Mouse (Mus musculus) CH12.LX (cell line): ENCODE measurements around the gene Snx9. TPM values are rescaled to one million over a fixed set of nuclear protein-coding genes. Genes with fewer than 3 reads are reported as not detected.

Experiments
- DNase-seq: peaks from one replicate; pipeline ENCODE4 v3.0.0-alpha.2; 2013; ENCODE audit errors: extremely low read depth
- H3K27ac ChIP-seq: 2 replicates; pipeline ENCODE4 v1.5.1; 2012; ENCODE audit warnings: low read depth, mild to moderate bottlenecking, control low read depth, moderate library complexity; ENCODE audit not compliant: insufficient read depth
- H3K27me3 ChIP-seq: replicated peaks from 2 replicates; pipeline ENCODE3; 2012; ENCODE audit warnings: inconsistent platforms
- H3K36me3 ChIP-seq, 2 experiments: replicated peaks in 1 of 2; 2 replicates each; pipeline versions ENCODE3 to v1.6.1; 2012; ENCODE audit warnings: inconsistent platforms in 1 of 2, low read length in 1 of 2, mild to moderate bottlenecking in 1 of 2, mixed read lengths in 1 of 2, moderate library complexity in 1 of 2; ENCODE audit not compliant: control insufficient read depth in 1 of 2, insufficient read depth in 1 of 2
- H3K4me1 ChIP-seq, 2 experiments: 2 replicates each; pipeline ENCODE4 v1.6.1; 2012; ENCODE audit warnings: inconsistent platforms in 1 of 2, moderate library complexity in 1 of 2; ENCODE audit not compliant: insufficient read depth in 2 of 2, control insufficient read depth in 1 of 2
- H3K4me2 ChIP-seq: 2 replicates; pipeline ENCODE4 v1.6.1; 2012; ENCODE audit warnings: low read depth, mild to moderate bottlenecking, control low read depth; ENCODE audit not compliant: poor library complexity, insufficient read depth, severe bottlenecking
- H3K4me3 ChIP-seq, 3 experiments: fragments of 150-350 bp in 1 of 3; sonication (generic) in 1 of 3; replicated peaks in 1 of 3; 2 replicates each; pipeline versions ENCODE3 to v1.5.1; 2011 to 2012; ENCODE audit warnings: low read depth in 2 of 3, low read length in 2 of 3, mild to moderate bottlenecking in 2 of 3, moderate library complexity in 2 of 3, control low read depth in 1 of 3, improper control_type of control experiment in 1 of 3, inconsistent platforms in 1 of 3, mixed read lengths in 1 of 3; ENCODE audit not compliant: poor library complexity in 1 of 3
- H3K79me2 ChIP-seq: replicated peaks from 2 replicates; pipeline ENCODE4 v1.6.1; 2012; ENCODE audit warnings: mild to moderate bottlenecking, moderate library complexity; ENCODE audit not compliant: control insufficient read depth, poor library complexity, insufficient read depth, severe bottlenecking; ENCODE audit errors: extremely low read depth
- H3K9ac ChIP-seq: 2 replicates; pipeline ENCODE4 v1.6.1; 2012; ENCODE audit warnings: low read depth, mild to moderate bottlenecking, control low read depth, moderate library complexity; ENCODE audit not compliant: insufficient read depth
- H3K9me3 ChIP-seq: replicated peaks from 2 replicates; pipeline ENCODE3; 2012; ENCODE audit warnings: low read length, inconsistent platforms, mixed read lengths
- BHLHE40 ChIP-seq: IDR thresholded peaks from 2 replicates; pipeline ENCODE4 v1.6.1; 2011; ENCODE audit warnings: mild to moderate bottlenecking, low read depth, low read length, improper control_type of control experiment
- CTCF ChIP-seq, 2 experiments: IDR thresholded peaks in 1 of 2; conservative IDR thresholded peaks in 1 of 2; 2 replicates each; pipeline ENCODE4 v1.5.1; 2011 to 2012; ENCODE audit warnings: low read depth in 2 of 2, low read length in 2 of 2, improper control_type of control experiment in 1 of 2, inconsistent platforms in 1 of 2, mild to moderate bottlenecking in 1 of 2, moderate library complexity in 1 of 2
- ELF1 ChIP-seq: IDR thresholded peaks from 2 replicates; pipeline ENCODE4 v1.6.1; 2014; ENCODE audit warnings: low read depth, mild to moderate bottlenecking, inconsistent platforms, low read length, improper control_type of control experiment
- ETS1 ChIP-seq: conservative IDR thresholded peaks from 2 replicates; pipeline ENCODE4 v1.6.1; 2012; ENCODE audit warnings: low read depth, mild to moderate bottlenecking, inconsistent platforms, low read length, improper control_type of control experiment, moderate library complexity
- KAT2A ChIP-seq: IDR thresholded peaks from 2 replicates; pipeline ENCODE4 v1.6.1; 2012; ENCODE audit warnings: low read length, improper control_type of control experiment, inconsistent platforms; ENCODE audit not compliant: insufficient replicate concordance
- MAX ChIP-seq: IDR thresholded peaks from 2 replicates; pipeline ENCODE4 v1.6.1; 2011; ENCODE audit warnings: low read length, improper control_type of control experiment
- MXI1 ChIP-seq: IDR thresholded peaks from 2 replicates; pipeline ENCODE4 v1.6.1; 2011; ENCODE audit warnings: mild to moderate bottlenecking, low read depth, low read length, improper control_type of control experiment
- MYC ChIP-seq: IDR thresholded peaks from 2 replicates; pipeline ENCODE4 v1.6.1; 2011; ENCODE audit warnings: low read depth, mild to moderate bottlenecking, improper control_type of control experiment, low read length
- NELFE ChIP-seq: IDR thresholded peaks from 2 replicates; pipeline ENCODE4 v1.6.1; 2011; ENCODE audit warnings: low read depth, low read length, improper control_type of control experiment
- PAX5 ChIP-seq: IDR thresholded peaks from 2 replicates; pipeline ENCODE4 v1.6.1; 2012; ENCODE audit warnings: low read length, inconsistent platforms, mixed read lengths
- POLR2A ChIP-seq: IDR thresholded peaks from 2 replicates; pipeline ENCODE4 v1.6.1; 2011; ENCODE audit warnings: low read depth, mild to moderate bottlenecking, improper control_type of control experiment, low read length
- TBP ChIP-seq: conservative IDR thresholded peaks from 2 replicates; pipeline ENCODE4 v1.6.1; 2011; ENCODE audit warnings: low read depth, low read length, improper control_type of control experiment
- UBTF ChIP-seq: IDR thresholded peaks from 2 replicates; pipeline ENCODE4 v1.6.1; 2012; ENCODE audit warnings: low read depth, mild to moderate bottlenecking, inconsistent platforms, low read length, improper control_type of control experiment, moderate library complexity
- ZKSCAN1 ChIP-seq: IDR thresholded peaks from 2 replicates; pipeline ENCODE4 v1.6.1; 2012; ENCODE audit warnings: low read depth, inconsistent platforms, low read length, improper control_type of control experiment, borderline replicate concordance
- ZMIZ1 ChIP-seq: IDR thresholded peaks from 2 replicates; pipeline ENCODE4 v1.6.1; 2012; ENCODE audit warnings: low read depth, mild to moderate bottlenecking, inconsistent platforms, low read length, improper control_type of control experiment
- ZNF384 ChIP-seq: IDR thresholded peaks from 2 replicates; pipeline ENCODE4 v1.6.1; 2012; ENCODE audit warnings: low read depth, low read length, improper control_type of control experiment, inconsistent platforms
- dilution Hi-C: fragments of 300-500 bp; cut with MboI; formaldehyde crosslinking; loops from 2 replicates; pipeline ENCODE4 v1.14.3; 2020; ENCODE audit warnings: low sequenced_read_pairs; ENCODE audit not compliant: extremely low pct_unique_long_range_greater_than_20kb, extremely low pct_ligation_motif_present
- in situ Hi-C: fragments of 300-500 bp; cut with MboI; formaldehyde crosslinking; loops from 3 replicates; pipeline ENCODE4 v1.14.3; 2019; ENCODE audit warnings: low sequenced_read_pairs, low pct_ligation_motif_present, low pct_unique_long_range_greater_than_20kb, mixed read lengths
- polyA plus RNA-seq: library from polyadenylated mRNA; unstranded; fragments of >175 nt; gene quantifications from 2 replicates; pipeline ENCODE4 v1.2.1, GENCODE M21; 2012; ENCODE audit warnings: low read depth; ENCODE audit not compliant: insufficient read length
- total RNA-seq, 2 experiments: library from RNA; depleted of rRNA; stranded (reverse); fragments of 300-350 nt in 1 of 2; fragments of >200 nt in 1 of 2; gene quantifications; 2 replicates each; pipeline ENCODE4 v1.2.3; 2012 to 2014

Snx9 gene
- total and polyA plus RNA-seq, 3 experiments, result 16.3 to 26.3 (median 17.1) TPM

- Histone ChIP-seq H3K9ac (no peak overlapping the region), H3K79me2 (no peaks in the 10 kb centered on the region), H3K36me3 (no peaks in the 10 kb centered on the region), H3K27ac (no peak overlapping the region), H3K4me3 (no peak overlapping the region), H3K4me2 (no peak overlapping the region), H3K9me3 (peaks cover 3% of the 10 kb centered on the region), H3K4me1 (peaks cover 19 to 32% of the 10 kb centered on the region in 2 experiments), H3K27me3 (no peaks in the 10 kb centered on the region)
- no peak for TF ChIP-seq ZNF384
- TF ChIP-seq KAT2A, result no peak
- no peak for TF ChIP-seq NELFE
- dilution Hi-C loops (no loop called here), in situ Hi-C loops (loop anchor here (10.0 kb wide), 2 partner anchors 61 to 211 kb away; no protein-coding TSS in a partner anchor)
- no peak for DNase-seq
These were observed 47.5 kb upstream of the Snx9 start for GRCm38 (mm10) chr17:5793593-5793992.

GRCm38 (mm10) chr17:5794276-5794675 lies 46.9 kb upstream of the Snx9 start:
- dilution Hi-C loops, result no loop called here
- peaks cover 3% of the 10 kb centered on the region for H3K9me3 ChIP-seq

GRCm38 (mm10) chr17:5795369-5795768 lies 45.8 kb upstream of the Snx9 start:
- dilution Hi-C loops, result no loop called here
- no peak overlapping the region for H3K4me3 ChIP-seq
- TF ChIP-seq KAT2A (no peak), ZNF384 (peak; percentile 88), ETS1 (0 out of 2 replicates have a peak, but pooled peaks have one; percentile 13)
- TF ChIP-seq, all 38 proteins: peak for 2
- Histone ChIP-seq H3K36me3 (no peaks in the 10 kb centered on the region), H3K4me1 (peaks cover 23 to 39% of the 10 kb centered on the region in 2 experiments), H3K9me3 (peaks cover 3% of the 10 kb centered on the region), H3K27ac (no peak overlapping the region), H3K9ac (no peak overlapping the region), H3K27me3 (no peaks in the 10 kb centered on the region), H3K4me2 (no peak overlapping the region), H3K79me2 (no peaks in the 10 kb centered on the region)
- in situ Hi-C loops, result loop anchor here (5.0 to 10.0 kb wide), 4 partner anchors 37 to 209 kb away; no protein-coding TSS in a partner anchor
- DNase-seq, result no peak

More at GRCm38 (mm10) chr17:5794276-5794675, 46.9 kb upstream of the Snx9 start:
- Histone ChIP-seq H3K4me3 (no peak overlapping the region), H3K36me3 (no peaks in the 10 kb centered on the region), H3K9ac (no peak overlapping the region)
- in situ Hi-C loops, result loop anchor here (10.0 kb wide), 2 partner anchors 61 to 211 kb away; no protein-coding TSS in a partner anchor
- DNase-seq, result no peak
- TF ChIP-seq BHLHE40 (no peak), MXI1 (no peak), ZKSCAN1 (no peak), CTCF (conservative IDR thresholded peaks at IDR 0.05 in 1 of 2, IDR thresholded peaks at IDR 0.05 in 1 of 2; ENCODE audit: low read depth in 2 of 2, low read length in 2 of 2) (no peak), TBP (no peak), ZMIZ1 (no peak), MYC (no peak), PAX5 (no peak), ETS1 (no peak), ZNF384 (no peak), UBTF (no peak), MAX (no peak), POLR2A (no peak), ELF1 (no peak)
- TF ChIP-seq, all 38 proteins: peak for 0
- Histone ChIP-seq H3K4me2 (no peak overlapping the region), H3K27ac (no peak overlapping the region), H3K79me2 (no peaks in the 10 kb centered on the region), H3K4me1 (peaks cover 19 to 32% of the 10 kb centered on the region in 2 experiments), H3K27me3 (no peaks in the 10 kb centered on the region)
